Mouse (Mus musculus): ENCODE data around the gene Nab2.

GRCm38 (mm10) chr10:127652906-127653638 is 15.3 kb downstream of the Nab2 start:
- TF ChIP-seq CTCF (IDR thresholded peaks at IDR 0.05; ENCODE audit: extremely low read depth, insufficient read depth, insufficient read length, insufficient replicate concordance): no peak
- no peak for TF ChIP-seq POLR2A (IDR thresholded peaks at IDR 0.05; ENCODE audit: low read depth, low read length)

Measured in spleen, adult 2 months (tissue).